Mouse (Mus musculus) intestine, embryonic 14.5 days (tissue): ENCODE results near the gene Nop9. TPM values are rescaled to one million over a fixed set of nuclear protein-coding genes. Genes with fewer than 3 reads are reported as not detected.

ENCODE experiments used
- ATAC-seq: fragments of 200-750 bp; cut with Nextera tagmentation; replicated peaks from 2 replicates; pipeline ENCODE4 v1.8.0; 2017; ENCODE audit warnings: low read depth, moderate number of reproducible peaks, moderate TSS enrichment, moderate library complexity; ENCODE audit not compliant: low FRiP score, low TSS enrichment
- DNase-seq: peaks from one replicate; pipeline ENCODE4 v3.0.0-alpha.2; 2018; ENCODE audit warnings: low spot score
- H3K27ac ChIP-seq: fragments of 300-500 bp; sonication (generic); 2 replicates; pipeline ENCODE4 v1.5.1; 2014; ENCODE audit warnings: low read depth, mild to moderate bottlenecking, control low read depth
- H3K27me3 ChIP-seq: fragments of 300-500 bp; sonication (generic); replicated peaks from 2 replicates; pipeline ENCODE4 v1.6.1; 2014; ENCODE audit warnings: low read length, control low read depth; ENCODE audit not compliant: control insufficient read depth, insufficient read depth
- H3K36me3 ChIP-seq: fragments of 300-500 bp; sonication (generic); 2 replicates; pipeline ENCODE4 v1.6.1; 2014; ENCODE audit warnings: low read length, control low read depth; ENCODE audit not compliant: control insufficient read depth, insufficient read depth
- H3K4me1 ChIP-seq: fragments of 300-500 bp; sonication (generic); replicated peaks from 2 replicates; pipeline ENCODE4 v1.6.1; 2014; ENCODE audit warnings: low read length, control low read depth, mixed read lengths; ENCODE audit not compliant: control insufficient read depth, insufficient read depth
- H3K4me2 ChIP-seq: fragments of 300-500 bp; sonication (generic); 2 replicates; pipeline ENCODE4 v1.6.1; 2014; ENCODE audit warnings: low read length
- H3K4me3 ChIP-seq: fragments of 300-500 bp; sonication (generic); 2 replicates; pipeline ENCODE4 v1.5.1; 2014; ENCODE audit warnings: low read depth, low read length, control low read depth, mixed read lengths
- H3K9ac ChIP-seq: fragments of 300-500 bp; sonication (generic); 2 replicates; pipeline ENCODE4 v1.6.1; 2014; ENCODE audit warnings: mild to moderate bottlenecking, low read length
- H3K9me3 ChIP-seq: fragments of 300-500 bp; sonication (generic); 2 replicates; pipeline ENCODE4 v1.6.1; 2016; ENCODE audit warnings: low read length, control low read depth; ENCODE audit not compliant: control insufficient read depth
- WGBS: fragments of 180-500 bp; shearing (Covaris S2); extraction: QIAGEN DNeasy Blood & Tissue Kit; methylation state at CpG from one replicate; pipeline ENCODE4 v1.1.7; 2014; 5-methylcytosine and 5-hydroxymethylcytosine counted together
- polyA plus RNA-seq: library from polyadenylated mRNA; unstranded; fragments of >200 nt; fragmentation: Nextera tagmentation; extraction: Ambion mirVana; gene quantifications from 2 replicates; pipeline ENCODE4 v1.2.1, GENCODE M21; 2014

The Nop9 gene
- polyA plus RNA-seq, 1 experiment from 2014 or later = 42.8 TPM

DNA sequence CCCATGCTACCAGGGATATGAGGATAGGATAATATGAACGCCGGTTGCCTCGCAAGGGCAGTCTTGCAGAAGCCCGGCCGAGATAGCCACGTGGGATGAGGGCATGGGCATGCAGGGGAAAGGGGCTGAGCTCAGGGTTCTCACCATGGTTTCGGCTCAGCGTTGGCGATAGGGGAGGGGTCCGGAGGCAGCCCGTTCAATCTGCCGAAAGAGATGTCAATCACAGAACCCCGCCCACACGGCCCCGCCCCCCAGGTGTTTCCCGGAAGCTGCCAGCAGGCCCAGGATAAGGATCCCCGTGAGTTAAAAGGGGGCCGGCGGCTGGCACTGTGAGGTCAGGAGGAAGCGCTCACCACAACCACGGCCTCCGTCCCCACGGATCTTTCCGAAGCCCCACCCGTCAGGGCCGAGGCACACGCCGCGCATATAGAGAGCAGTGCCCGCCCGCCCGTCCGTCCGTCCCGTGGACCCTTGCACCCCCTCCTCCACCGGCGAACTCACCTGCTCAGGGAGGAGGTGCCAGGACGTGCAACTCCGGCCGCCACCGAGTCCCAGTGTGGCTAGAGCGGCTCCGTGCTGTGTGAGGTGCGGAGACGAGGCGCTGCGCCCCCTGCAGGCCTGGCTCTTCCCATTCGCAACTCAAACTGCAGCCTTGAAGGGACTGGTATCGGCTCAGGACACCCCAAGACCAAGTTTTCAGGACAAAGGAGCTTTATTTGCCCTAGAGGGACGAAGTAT, 23.6 kb upstream of the Nop9 start, which contains the start of gene Rabggta:
Gene Rabggta, minus strand, starts transcription at position 564 of the 738 bp plus-strand sequence.
- DNase-seq (peak; percentile 98), ATAC-seq (peak; percentile 96)
- peak within 1 kb of the TSS; percentile 61 for H3K4me2 ChIP-seq
- peaks cover 3% of the 10 kb centered on the region; the same call in 1 of the 2 replicates for H3K4me1 ChIP-seq
- WGBS = under 1% methylated on average over 50 of the region's 50 CpGs
- peak within 1 kb of the TSS; percentile 74 for H3K27ac ChIP-seq
- H3K36me3 ChIP-seq = peaks cover 27% of the 10 kb centered on the region
- H3K27me3 ChIP-seq = no peaks in the 10 kb centered on the region
- H3K9me3 ChIP-seq = no peaks in the 10 kb centered on the region
- H3K9ac ChIP-seq = peak within 1 kb of the TSS; percentile 73
- H3K4me3 ChIP-seq = peak within 1 kb of the TSS; percentile 83

DNA sequence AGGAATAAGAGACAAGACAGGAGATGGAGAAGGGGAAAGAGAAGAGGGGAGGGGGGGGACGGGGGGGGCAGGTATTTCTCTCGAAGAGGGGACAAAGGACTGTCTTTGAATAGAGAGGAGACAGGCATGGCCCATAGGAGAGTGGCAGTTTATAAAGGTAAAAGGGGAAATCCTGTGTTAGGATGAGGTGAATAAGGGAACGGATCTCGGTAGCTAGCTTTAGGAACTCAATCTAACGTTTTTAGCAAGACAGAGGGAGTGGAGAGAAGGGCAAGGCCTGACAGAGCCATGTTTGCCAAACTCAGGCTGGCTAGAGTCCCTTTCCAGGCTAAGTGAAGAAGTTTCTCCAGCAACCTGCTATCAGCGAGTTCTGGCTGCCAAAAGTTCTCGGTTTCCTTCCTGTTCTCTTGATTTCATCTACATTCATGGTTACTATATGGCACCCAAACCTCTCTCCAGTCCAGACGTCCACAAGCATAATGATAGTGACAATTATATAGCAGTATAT, 23.0 kb upstream of the Nop9 start:
- peaks cover 3% of the 10 kb centered on the region; the same call in 1 of the 2 replicates for H3K4me1 ChIP-seq
- H3K27me3 ChIP-seq = no peaks in the 10 kb centered on the region
- peak overlapping the region; percentile 74 for H3K27ac ChIP-seq
- 49% methylated on average over 8 of the region's 8 CpGs for WGBS
- peak overlapping the region; percentile 61 for H3K4me2 ChIP-seq
- peak overlapping the region; percentile 83 for H3K4me3 ChIP-seq
- DNase-seq (no peak), ATAC-seq (peak; percentile 1; the same call in 1 of the 2 replicates)
- H3K9me3 ChIP-seq = no peaks in the 10 kb centered on the region
- H3K36me3 ChIP-seq = peaks cover 21% of the 10 kb centered on the region
- H3K9ac ChIP-seq = peak overlapping the region; percentile 73; the same call in 1 of the 2 replicates

- H3K4me3 ChIP-seq = no peak overlapping the region
- no peak overlapping the region for H3K4me2 ChIP-seq
- no peak overlapping the region for H3K27ac ChIP-seq
- no peak overlapping the region for H3K9ac ChIP-seq
- WGBS = 95% methylated on average over 7 of the region's 7 CpGs
- DNase-seq (no peak), ATAC-seq (no peak)
- H3K4me1 ChIP-seq = peaks cover 3% of the 10 kb centered on the region; the same call in 1 of the 2 replicates
- no peaks in the 10 kb centered on the region for H3K27me3 ChIP-seq
- H3K36me3 ChIP-seq = peaks cover 11% of the 10 kb centered on the region
- no peaks in the 10 kb centered on the region for H3K9me3 ChIP-seq
These were observed 22.1 kb upstream of the Nop9 start for GRCm38 (mm10) chr14:55723433-55723832.

DNA sequence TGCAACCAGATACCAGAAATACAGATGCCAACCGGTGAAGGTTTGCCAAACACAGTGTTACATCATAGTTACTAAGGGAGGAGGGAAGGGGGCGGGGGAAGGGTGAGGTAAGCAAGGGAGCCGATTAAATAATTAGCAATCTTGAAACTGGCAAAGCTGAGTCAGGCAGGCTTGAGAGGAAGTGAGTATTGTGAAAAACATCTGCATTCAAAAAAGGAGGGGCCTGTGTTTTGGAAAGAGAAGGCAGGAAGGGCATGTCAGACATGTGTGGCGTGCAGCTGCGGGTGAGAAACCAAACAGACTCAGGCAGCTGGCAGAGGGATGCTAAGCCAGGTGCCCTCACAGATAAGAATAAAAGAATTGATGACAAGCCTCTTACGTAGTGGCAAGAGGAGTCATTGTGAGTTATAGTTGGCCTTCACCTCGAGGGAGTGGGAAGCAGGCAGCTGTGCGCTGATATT, 21.1 kb upstream of the Nop9 start:
- no peak overlapping the region for H3K9ac ChIP-seq
- no peak overlapping the region for H3K27ac ChIP-seq

DNA sequence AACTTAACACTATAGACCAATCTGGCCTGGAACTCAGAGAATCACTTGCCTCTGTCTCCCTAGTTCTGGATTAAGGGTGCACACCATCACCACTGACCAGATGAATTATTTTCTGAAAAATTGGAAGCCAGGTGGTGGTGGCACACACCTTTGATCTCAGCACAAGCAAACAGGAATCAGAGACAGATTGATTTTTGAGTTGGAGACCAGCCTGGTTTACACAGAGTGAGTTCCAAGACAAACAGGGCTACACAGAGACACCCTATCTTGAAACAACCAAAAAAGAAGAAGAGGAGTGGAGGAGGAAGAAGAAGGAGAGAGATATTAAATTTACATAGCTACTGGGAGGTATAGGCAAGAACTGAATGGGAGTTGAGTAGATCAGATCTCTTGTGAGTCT, 19.2 kb upstream of the Nop9 start:
- no peak for DNase-seq
- Histone ChIP-seq H3K4me2 (no peak overlapping the region), H3K4me1 (peaks cover 3% of the 10 kb centered on the region; the same call in 1 of the 2 replicates), H3K9ac (no peak overlapping the region), H3K36me3 (no peaks in the 10 kb centered on the region), H3K4me3 (no peak overlapping the region), H3K27ac (no peak overlapping the region), H3K9me3 (no peaks in the 10 kb centered on the region), H3K27me3 (no peaks in the 10 kb centered on the region)
- no peak for ATAC-seq

More for the DNA sequence above, 21.1 kb upstream of the Nop9 start:
- WGBS = 58% methylated on average over 8 of the region's 8 CpGs
- H3K27me3 ChIP-seq = no peaks in the 10 kb centered on the region
- no peak overlapping the region for H3K4me3 ChIP-seq
- H3K4me1 ChIP-seq = peaks cover 3% of the 10 kb centered on the region; the same call in 1 of the 2 replicates
- no peaks in the 10 kb centered on the region for H3K9me3 ChIP-seq
- ATAC-seq (no peak), DNase-seq (no peak)
- H3K4me2 ChIP-seq = no peak overlapping the region
- H3K36me3 ChIP-seq = peaks cover 1% of the 10 kb centered on the region; the same call in 1 of the 2 replicates

GRCm38 (mm10) chr14:55727889-55728685, 17.4 kb upstream of the Nop9 start:
- DNase-seq (no peak), ATAC-seq (no peak)
- Histone ChIP-seq H3K36me3 (no peaks in the 10 kb centered on the region), H3K9me3 (no peaks in the 10 kb centered on the region), H3K4me2 (no peak overlapping the region), H3K4me1 (no peaks in the 10 kb centered on the region), H3K4me3 (no peak overlapping the region), H3K9ac (no peak overlapping the region), H3K27ac (no peak overlapping the region), H3K27me3 (no peaks in the 10 kb centered on the region)
- WGBS = 61% methylated on average over 8 of the region's 8 CpGs

DNA sequence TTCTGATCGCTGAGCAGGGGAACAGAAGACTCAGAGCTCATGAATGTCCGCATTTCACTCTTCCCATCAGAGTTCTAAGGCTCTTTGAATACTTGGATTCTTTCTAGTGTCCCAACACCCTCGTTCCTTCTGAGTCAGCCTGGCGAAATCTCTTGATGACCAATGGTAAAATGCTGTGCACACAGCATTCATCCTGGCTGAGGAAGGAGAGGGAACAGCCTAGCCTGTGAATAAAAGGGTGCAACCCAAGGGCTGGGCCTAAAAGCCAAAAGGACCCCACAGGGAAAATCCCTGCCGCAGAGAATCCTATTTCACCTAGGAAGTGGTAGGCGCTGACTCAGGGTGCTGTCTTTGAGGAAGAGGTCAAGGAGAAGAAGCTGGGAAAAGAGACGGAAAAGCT, 15.4 kb upstream of the Nop9 start:
- ATAC-seq = no peak
- Histone ChIP-seq H3K9ac (no peak overlapping the region), H3K27ac (no peak overlapping the region), H3K4me3 (no peak overlapping the region), H3K36me3 (no peaks in the 10 kb centered on the region), H3K4me1 (no peaks in the 10 kb centered on the region), H3K9me3 (no peaks in the 10 kb centered on the region), H3K4me2 (no peak overlapping the region), H3K27me3 (no peaks in the 10 kb centered on the region)
- 83% methylated on average over 7 of the region's 7 CpGs for WGBS
- DNase-seq = no peak

DNA sequence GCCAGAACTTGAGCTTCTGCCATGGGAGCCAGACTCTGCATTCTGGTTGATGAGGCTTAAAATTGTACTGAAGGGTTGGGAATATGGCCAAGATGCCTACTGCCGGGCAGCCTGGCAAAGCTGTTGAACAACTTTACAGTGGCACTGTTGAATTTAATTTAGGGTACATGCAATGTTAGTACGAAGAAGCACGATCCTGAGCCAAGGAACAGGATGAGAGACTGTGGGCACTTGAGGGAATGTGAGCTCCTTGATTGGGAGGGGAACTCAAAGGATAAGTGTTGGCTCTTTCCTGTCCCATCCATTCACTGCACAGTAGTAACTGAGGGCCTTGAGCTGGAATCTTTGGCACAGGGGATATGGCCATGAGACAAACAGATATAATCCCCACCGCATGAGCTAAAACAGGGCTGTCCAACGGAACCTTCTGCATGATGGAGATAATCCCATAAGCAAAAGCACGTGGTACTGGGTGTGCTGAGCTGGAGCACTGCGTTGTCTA, 14.9 kb upstream of the Nop9 start:
- DNase-seq (no peak), ATAC-seq (no peak)
- no peaks in the 10 kb centered on the region for H3K4me1 ChIP-seq
- H3K27ac ChIP-seq = no peak overlapping the region
- 83% methylated on average over 7 of the region's 7 CpGs for WGBS
- H3K27me3 ChIP-seq = no peaks in the 10 kb centered on the region
- no peak overlapping the region for H3K4me3 ChIP-seq
- H3K9ac ChIP-seq = no peak overlapping the region
- no peaks in the 10 kb centered on the region for H3K9me3 ChIP-seq
- no peaks in the 10 kb centered on the region for H3K36me3 ChIP-seq
- no peak overlapping the region for H3K4me2 ChIP-seq
